Mouse (Mus musculus) ES-E14 (cell line): ENCODE measurements at regions not wholly inside any gene's neighbourhood (a gene's known extent, or its start where the extent isn't known, plus 50 kb on each side); places are given as distances from the start of the nearest gene placed in this dataset.

Experiments used
- CHD2 ChIP-seq: IDR thresholded peaks from 2 replicates; pipeline ENCODE4 v1.6.1; 2014; ENCODE audit warnings: mild to moderate bottlenecking, low read depth, low read length, inconsistent platforms
- HCFC1 ChIP-seq: IDR thresholded peaks from 2 replicates; pipeline ENCODE4 v1.6.1; 2012; ENCODE audit warnings: low read length, inconsistent platforms, borderline replicate concordance; ENCODE audit not compliant: insufficient read depth
- MAFK ChIP-seq: IDR thresholded peaks from 2 replicates; pipeline ENCODE4 v1.6.1; 2014; ENCODE audit warnings: mild to moderate bottlenecking, low read depth, low read length, inconsistent platforms; ENCODE audit not compliant: insufficient read depth
- ZC3H11A ChIP-seq: IDR thresholded peaks from 2 replicates; pipeline ENCODE4 v1.6.1; 2012; ENCODE audit warnings: low read depth, mild to moderate bottlenecking, inconsistent platforms, low read length, borderline replicate concordance
- ZNF384 ChIP-seq: IDR thresholded peaks from 2 replicates; pipeline ENCODE4 v1.6.1; 2012; ENCODE audit warnings: low read depth, low read length, inconsistent platforms

- TF ChIP-seq CHD2 (no peak), ZC3H11A (no peak), HCFC1 (no peak), ZNF384 (no peak), MAFK (no peak)
These were observed 123.3 kb upstream of the Itga4 start for GRCm38 (mm10) chr2:79131743-79132517.
